Mouse (Mus musculus) midbrain, embryonic 14.5 days (tissue): ENCODE data around the gene Oosp2. TPM values are rescaled to one million over a fixed set of nuclear protein-coding genes. Genes with fewer than 3 reads are reported as not detected.

Experiments
- ATAC-seq: fragments of 200-750 bp; cut with Nextera tagmentation; 2 replicates; pipeline ENCODE4 v1.8.0; 2017; ENCODE audit warnings: moderate number of reproducible peaks, moderate library complexity; ENCODE audit not compliant: low FRiP score, low TSS enrichment
- DNase-seq: peaks from one replicate; pipeline ENCODE4 v3.0.0-alpha.2; 2015
- H3K27ac ChIP-seq: fragments of 300-500 bp; sonication (generic); replicated peaks from 2 replicates; pipeline ENCODE4 v1.5.1; 2014; ENCODE audit warnings: mild to moderate bottlenecking, low read depth, low read length, moderate library complexity
- H3K27me3 ChIP-seq: fragments of 300-500 bp; sonication (generic); 2 replicates; pipeline ENCODE4 v1.6.1; 2014; ENCODE audit warnings: low read length, control low read depth, mixed read lengths; ENCODE audit not compliant: control insufficient read depth, insufficient read depth
- H3K36me3 ChIP-seq: fragments of 300-500 bp; sonication (generic); 2 replicates; pipeline ENCODE4 v1.6.1; 2014; ENCODE audit warnings: low read length, control low read depth; ENCODE audit not compliant: control insufficient read depth, insufficient read depth
- H3K4me1 ChIP-seq: fragments of 300-500 bp; sonication (generic); 2 replicates; pipeline ENCODE4 v1.6.1; 2014; ENCODE audit warnings: mild to moderate bottlenecking, antibody characterized with exemption, low read length, control low read depth; ENCODE audit not compliant: control insufficient read depth, insufficient read depth
- H3K4me2 ChIP-seq: fragments of 300-500 bp; sonication (generic); 2 replicates; pipeline ENCODE4 v1.6.1; 2014; ENCODE audit warnings: mild to moderate bottlenecking, low read length, moderate library complexity
- H3K4me3 ChIP-seq: fragments of 300-500 bp; sonication (generic); replicated peaks from 2 replicates; pipeline ENCODE4 v1.5.1; 2014; ENCODE audit warnings: low read depth, low read length
- H3K9ac ChIP-seq: fragments of 300-500 bp; sonication (generic); replicated peaks from 2 replicates; pipeline ENCODE4 v1.6.1; 2014; ENCODE audit warnings: mild to moderate bottlenecking, low read length, moderate library complexity
- H3K9me3 ChIP-seq: fragments of 300-500 bp; sonication (generic); 2 replicates; pipeline ENCODE4 v1.6.1; 2016; ENCODE audit warnings: low read length, control low read depth, mixed read lengths; ENCODE audit not compliant: control insufficient read depth
- WGBS: fragments of 180-500 bp; shearing (Covaris S2); extraction: QIAGEN DNeasy Blood & Tissue Kit; methylation state at CpG from one replicate; pipeline ENCODE4 v1.1.7; 2014; 5-methylcytosine and 5-hydroxymethylcytosine counted together
- polyA plus RNA-seq: library from polyadenylated mRNA; unstranded; fragments of >200 nt; fragmentation: Nextera tagmentation; extraction: Ambion mirVana; gene quantifications from 2 replicates; pipeline ENCODE4 v1.2.1, GENCODE M21; 2014

Oosp2 gene
- polyA plus RNA-seq, 1 experiment from 2014 or later: not detected

GRCm38 (mm10) chr19:11614805-11615204, 45.6 kb downstream of the Oosp2 start:
- Histone ChIP-seq H3K4me2 (no peak overlapping the region), H3K36me3 (no peaks in the 10 kb centered on the region), H3K9ac (no peak overlapping the region), H3K4me3 (no peak overlapping the region), H3K27me3 (no peaks in the 10 kb centered on the region), H3K9me3 (no peaks in the 10 kb centered on the region), H3K27ac (no peak overlapping the region), H3K4me1 (no peaks in the 10 kb centered on the region)
- 66% methylated on average over 2 of the region's 2 CpGs for WGBS
- no peak for DNase-seq
- no peak for ATAC-seq

- Histone ChIP-seq H3K4me1 (no peaks in the 10 kb centered on the region), H3K9ac (no peak overlapping the region), H3K27ac (no peak overlapping the region), H3K4me3 (no peak overlapping the region), H3K36me3 (no peaks in the 10 kb centered on the region), H3K27me3 (no peaks in the 10 kb centered on the region), H3K9me3 (no peaks in the 10 kb centered on the region), H3K4me2 (no peak overlapping the region)
- no peak for DNase-seq
- no peak for ATAC-seq
- WGBS: 84% methylated on average over 8 of the region's 8 CpGs
Observed at GRCm38 (mm10) chr19:11613776-11614443, 46.4 kb downstream of the Oosp2 start.

GRCm38 (mm10) chr19:11613084-11613483, 47.3 kb downstream of the Oosp2 start:
- H3K36me3 ChIP-seq: no peaks in the 10 kb centered on the region
- H3K27me3 ChIP-seq: no peaks in the 10 kb centered on the region
- no peak overlapping the region for H3K27ac ChIP-seq
- WGBS: 92% methylated on average over 1 of the region's 1 CpGs
- no peak overlapping the region for H3K4me2 ChIP-seq
- ATAC-seq (no peak), DNase-seq (no peak)
- H3K9me3 ChIP-seq: no peaks in the 10 kb centered on the region
- H3K4me1 ChIP-seq: no peaks in the 10 kb centered on the region
- no peak overlapping the region for H3K4me3 ChIP-seq
- no peak overlapping the region for H3K9ac ChIP-seq

DNA sequence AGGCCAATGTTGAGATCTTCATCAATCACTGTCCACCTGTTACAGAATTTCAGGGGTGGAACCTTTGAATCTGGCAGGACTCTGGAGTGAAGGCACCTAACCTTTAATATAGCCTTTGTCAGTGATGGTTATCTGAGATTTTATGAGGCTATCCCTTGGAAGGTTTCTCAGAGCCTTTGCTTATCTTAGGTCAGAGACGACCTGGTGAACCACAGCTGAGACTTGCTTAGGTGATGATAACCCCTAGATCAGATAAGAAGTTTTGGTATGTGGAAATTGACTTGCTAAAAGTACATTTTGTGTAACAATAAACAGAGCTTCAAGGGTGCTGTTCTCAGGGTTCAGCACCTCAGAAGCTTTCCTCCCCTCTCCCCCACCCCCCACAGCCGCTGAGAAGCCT, 48.1 kb downstream of the Oosp2 start:
- no peak overlapping the region for H3K4me3 ChIP-seq
- no peaks in the 10 kb centered on the region for H3K4me1 ChIP-seq
- 79% methylated on average over 2 of the region's 2 CpGs for WGBS
- H3K4me2 ChIP-seq: no peak overlapping the region
- H3K36me3 ChIP-seq: no peaks in the 10 kb centered on the region
- H3K27me3 ChIP-seq: no peaks in the 10 kb centered on the region
- H3K27ac ChIP-seq: no peak overlapping the region
- no peak overlapping the region for H3K9ac ChIP-seq
- no peak for ATAC-seq
- no peak for DNase-seq
- H3K9me3 ChIP-seq: no peaks in the 10 kb centered on the region

GRCm38 (mm10) chr19:11611541-11611945, 48.8 kb downstream of the Oosp2 start:
- Histone ChIP-seq H3K27me3 (no peaks in the 10 kb centered on the region), H3K9me3 (no peaks in the 10 kb centered on the region), H3K4me2 (no peak overlapping the region), H3K9ac (no peak overlapping the region), H3K27ac (no peak overlapping the region), H3K4me1 (no peaks in the 10 kb centered on the region), H3K36me3 (no peaks in the 10 kb centered on the region), H3K4me3 (no peak overlapping the region)
- peak; percentile 71; the same call in 1 of the 2 replicates for ATAC-seq
- WGBS: 31% methylated on average over 6 of the region's 6 CpGs
- peak; percentile 84 for DNase-seq

- ATAC-seq (no peak; the same call in 1 of the 2 replicates), DNase-seq (peak; percentile 77)
- Histone ChIP-seq H3K27me3 (no peaks in the 10 kb centered on the region), H3K36me3 (no peaks in the 10 kb centered on the region), H3K4me2 (no peak overlapping the region), H3K4me3 (no peak overlapping the region), H3K9ac (no peak overlapping the region), H3K9me3 (no peaks in the 10 kb centered on the region), H3K4me1 (no peaks in the 10 kb centered on the region), H3K27ac (no peak overlapping the region)
- 18% methylated on average over 1 of the region's 1 CpGs for WGBS
Observed at GRCm38 (mm10) chr19:11608172-11608571, 52.2 kb downstream of the Oosp2 start.

- Histone ChIP-seq H3K36me3 (no peaks in the 10 kb centered on the region), H3K4me3 (no peak within 1 kb of the TSS), H3K9me3 (no peaks in the 10 kb centered on the region), H3K9ac (no peak within 1 kb of the TSS), H3K27ac (no peak within 1 kb of the TSS), H3K4me2 (no peak within 1 kb of the TSS), H3K27me3 (no peaks in the 10 kb centered on the region), H3K4me1 (no peaks in the 10 kb centered on the region)
- DNase-seq (no peak), ATAC-seq (no peak)
- WGBS: 94% methylated on average over 2 of the region's 2 CpGs
Observed at GRCm38 (mm10) chr19:11604603-11605002, 55.8 kb downstream of the Oosp2 start, which contains the start of gene Ms4a6d. Ms4a6d (minus strand) TSS chr19:11604849.

DNA sequence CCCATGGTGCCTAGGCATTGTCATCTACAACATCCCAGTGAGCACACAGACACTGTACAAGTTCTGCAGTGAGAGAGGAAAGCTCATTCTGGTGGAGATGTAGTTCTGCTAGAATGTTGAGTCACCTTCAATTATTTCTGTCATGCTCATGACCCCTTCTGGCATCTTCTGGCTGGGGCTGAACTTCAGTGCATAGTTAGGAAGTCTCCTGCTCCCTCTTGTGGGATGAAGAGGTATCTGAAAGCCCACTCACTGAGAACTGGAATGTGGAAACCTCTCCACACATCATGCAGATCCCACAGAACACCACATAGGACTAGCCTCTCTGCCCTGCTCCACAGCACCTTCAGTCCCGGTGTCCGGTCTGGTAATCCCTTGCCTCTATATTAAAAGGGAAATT, 58.3 kb downstream of the Oosp2 start:
- no peaks in the 10 kb centered on the region for H3K36me3 ChIP-seq

GRCm38 (mm10) chr19:11601349-11601748, 59.0 kb downstream of the Oosp2 start:
- DNase-seq (no peak), ATAC-seq (no peak)
- 91% methylated on average over 3 of the region's 3 CpGs for WGBS
- Histone ChIP-seq H3K27me3 (no peaks in the 10 kb centered on the region), H3K9me3 (no peaks in the 10 kb centered on the region), H3K27ac (no peak overlapping the region), H3K4me3 (no peak overlapping the region), H3K9ac (no peak overlapping the region), H3K4me2 (no peak overlapping the region), H3K4me1 (no peaks in the 10 kb centered on the region), H3K36me3 (no peaks in the 10 kb centered on the region)

More for the DNA sequence above, 58.3 kb downstream of the Oosp2 start:
- no peak overlapping the region for H3K4me3 ChIP-seq
- H3K9ac ChIP-seq: no peak overlapping the region
- no peak overlapping the region for H3K4me2 ChIP-seq
- H3K4me1 ChIP-seq: no peaks in the 10 kb centered on the region
- ATAC-seq (no peak), DNase-seq (peak; percentile 24)
- H3K27me3 ChIP-seq: no peaks in the 10 kb centered on the region
- no peak overlapping the region for H3K27ac ChIP-seq
- WGBS: 90% methylated on average over 2 of the region's 2 CpGs
- H3K9me3 ChIP-seq: no peaks in the 10 kb centered on the region
